Mouse (Mus musculus): Measurements from ENCODE around the gene Nt5m. TPM values are rescaled to one million over a fixed set of nuclear protein-coding genes. Genes with fewer than 3 reads are reported as not detected.

The Nt5m gene
- polyA plus RNA-seq, 2 experiments: 8.9 to 10.6 TPM

GRCm38 (mm10) chr11:59809670-59810474 lies 29.4 kb upstream of the Nt5m start, which contains the start of gene Flcn:
Gene Flcn (minus strand): TSS chr11:59810016.
- peaks cover 12 to 15% of the 10 kb centered on the region in 2 experiments for H3K4me1 ChIP-seq (replicated peaks; ENCODE audit: control insufficient read depth in 2 of 2, insufficient read depth in 2 of 2, low read length in 1 of 2)
- TF ChIP-seq CTCF (IDR thresholded peaks at IDR 0.05; ENCODE audit: low read depth) (peak; percentile 68), EP300 (IDR thresholded peaks at IDR 0.05; ENCODE audit: low read depth) (peak; percentile 62)
- H3K4me3 ChIP-seq (ENCODE audit: insufficient read depth in 1 of 2, low read depth in 2 of 2, low read length in 2 of 2): peak within 1 kb of the TSS; percentile 72 to 73
- H3K4me2 ChIP-seq (ENCODE audit: low read depth): peak within 1 kb of the TSS; percentile 89
- peaks cover 4% of the 10 kb centered on the region for H3K36me3 ChIP-seq (replicated peaks; ENCODE audit: control insufficient read depth, insufficient read depth, low read depth)
- under 1% methylated on average over 52 of the region's 52 CpGs for WGBS (ENCODE audit: insufficient replicate concordance)
- H3K27me3 ChIP-seq (ENCODE audit: control insufficient read depth, insufficient read depth, low read length): no peaks in the 10 kb centered on the region
- peak within 1 kb of the TSS; percentile 87 for H3K27ac ChIP-seq
- ATAC-seq (ENCODE audit: insufficient read depth): peak; percentile 91
- H3K9me3 ChIP-seq (ENCODE audit: control insufficient read depth, low read length): no peaks in the 10 kb centered on the region
- H3K9ac ChIP-seq (replicated peaks): peak within 1 kb of the TSS; percentile 96
- peak; percentile 74 to 79 (median 76) for DNase-seq (ENCODE audit: low read depth in 3 of 3, low spot score in 3 of 3)

- H3K4me1 ChIP-seq (replicated peaks; ENCODE audit: control insufficient read depth in 2 of 2, insufficient read depth in 2 of 2, low read length in 1 of 2): peaks cover 12 to 16% of the 10 kb centered on the region in 2 experiments
- WGBS (ENCODE audit: insufficient replicate concordance): 35% methylated on average over 14 of the region's 14 CpGs
- peaks cover 4% of the 10 kb centered on the region for H3K36me3 ChIP-seq (replicated peaks; ENCODE audit: control insufficient read depth, insufficient read depth, low read depth)
- H3K9ac ChIP-seq (replicated peaks): peak overlapping the region; percentile 96
- H3K4me2 ChIP-seq (ENCODE audit: low read depth): peak overlapping the region; percentile 89
- TF ChIP-seq EP300 (IDR thresholded peaks at IDR 0.05; ENCODE audit: low read depth) (no peak), CTCF (IDR thresholded peaks at IDR 0.05; ENCODE audit: low read depth) (0 out of 2 replicates have a peak, but pooled peaks have one; percentile 4)
- H3K4me3 ChIP-seq (ENCODE audit: insufficient read depth in 1 of 2, low read depth in 2 of 2, low read length in 2 of 2): peak overlapping the region; percentile 72 to 73
- H3K27me3 ChIP-seq (ENCODE audit: control insufficient read depth, insufficient read depth, low read length): no peaks in the 10 kb centered on the region
- no peaks in the 10 kb centered on the region for H3K9me3 ChIP-seq (ENCODE audit: control insufficient read depth, low read length)
- ATAC-seq (ENCODE audit: insufficient read depth): no peak
- peak overlapping the region; percentile 87 for H3K27ac ChIP-seq
- DNase-seq (ENCODE audit: low read depth in 3 of 3, low spot score in 3 of 3): peak in 2 of 3 experiments; percentile 10 to 12
Observed at GRCm38 (mm10) chr11:59810480-59811158, 28.6 kb upstream of the Nt5m start.

GRCm38 (mm10) chr11:59811211-59811610 lies 28.0 kb upstream of the Nt5m start:
- DNase-seq (ENCODE audit: low read depth in 3 of 3, low spot score in 3 of 3): no peak
- 69% methylated on average over 4 of the region's 4 CpGs for WGBS (ENCODE audit: insufficient replicate concordance)
- Histone ChIP-seq H3K27me3 (ENCODE audit: control insufficient read depth, insufficient read depth, low read length) (no peaks in the 10 kb centered on the region), H3K4me2 (ENCODE audit: low read depth) (peak overlapping the region; percentile 89), H3K4me1 (replicated peaks; ENCODE audit: control insufficient read depth in 2 of 2, insufficient read depth in 2 of 2, low read length in 1 of 2) (peaks cover 12 to 16% of the 10 kb centered on the region in 2 experiments), H3K27ac (no peak overlapping the region; the same call in 1 of the 2 replicates), H3K9ac (replicated peaks) (peak overlapping the region; percentile 37; the same call in 1 of the 2 replicates), H3K36me3 (replicated peaks; ENCODE audit: control insufficient read depth, insufficient read depth, low read depth) (peaks cover 4% of the 10 kb centered on the region), H3K9me3 (ENCODE audit: control insufficient read depth, low read length) (no peaks in the 10 kb centered on the region), H3K4me3 (ENCODE audit: insufficient read depth in 1 of 2, low read depth in 2 of 2, low read length in 2 of 2) (peak overlapping the region in 1 of 2 experiments; percentile 73; a peak in 2 of 4 replicates)
- ATAC-seq (ENCODE audit: insufficient read depth): no peak
- TF ChIP-seq CTCF (IDR thresholded peaks at IDR 0.05; ENCODE audit: low read depth) (no peak), EP300 (IDR thresholded peaks at IDR 0.05; ENCODE audit: low read depth) (no peak)

- peaks cover 16% of the 10 kb centered on the region for H3K36me3 ChIP-seq (replicated peaks; ENCODE audit: control insufficient read depth, insufficient read depth, low read depth)
- no peak overlapping the region for H3K4me3 ChIP-seq (ENCODE audit: insufficient read depth in 1 of 2, low read depth in 2 of 2, low read length in 2 of 2)
- no peaks in the 10 kb centered on the region for H3K9me3 ChIP-seq (ENCODE audit: control insufficient read depth, low read length)
- H3K4me2 ChIP-seq (ENCODE audit: low read depth): no peak overlapping the region
- 63% methylated on average over 3 of the region's 3 CpGs for WGBS (ENCODE audit: insufficient replicate concordance)
- TF ChIP-seq CTCF (IDR thresholded peaks at IDR 0.05; ENCODE audit: low read depth) (no peak), EP300 (IDR thresholded peaks at IDR 0.05; ENCODE audit: low read depth) (no peak)
- H3K9ac ChIP-seq (replicated peaks): no peak overlapping the region
- no peaks in the 10 kb centered on the region for H3K27me3 ChIP-seq (ENCODE audit: control insufficient read depth, insufficient read depth, low read length)
- ATAC-seq (ENCODE audit: insufficient read depth): no peak
- peaks cover 12 to 16% of the 10 kb centered on the region in 2 experiments for H3K4me1 ChIP-seq (replicated peaks; ENCODE audit: control insufficient read depth in 2 of 2, insufficient read depth in 2 of 2, low read length in 1 of 2)
- DNase-seq (ENCODE audit: low read depth in 3 of 3, low spot score in 3 of 3): no peak
- no peak overlapping the region for H3K27ac ChIP-seq
Observed at GRCm38 (mm10) chr11:59813276-59813675, 26.0 kb upstream of the Nt5m start.

- Histone ChIP-seq H3K36me3 (replicated peaks; ENCODE audit: control insufficient read depth, insufficient read depth, low read depth) (peaks cover 26% of the 10 kb centered on the region), H3K4me3 (ENCODE audit: insufficient read depth in 1 of 2, low read depth in 2 of 2, low read length in 2 of 2) (no peak overlapping the region), H3K9me3 (ENCODE audit: control insufficient read depth, low read length) (no peaks in the 10 kb centered on the region), H3K4me2 (ENCODE audit: low read depth) (no peak overlapping the region), H3K9ac (replicated peaks) (no peak overlapping the region), H3K27me3 (ENCODE audit: control insufficient read depth, insufficient read depth, low read length) (no peaks in the 10 kb centered on the region), H3K4me1 (replicated peaks; ENCODE audit: control insufficient read depth in 2 of 2, insufficient read depth in 2 of 2, low read length in 1 of 2) (peaks cover 5 to 9% of the 10 kb centered on the region in 2 experiments; a peak in 3 of 4 replicates), H3K27ac (no peak overlapping the region)
- WGBS (ENCODE audit: insufficient replicate concordance): 81% methylated on average over 1 of the region's 1 CpGs
- TF ChIP-seq EP300 (IDR thresholded peaks at IDR 0.05; ENCODE audit: low read depth) (no peak), CTCF (IDR thresholded peaks at IDR 0.05; ENCODE audit: low read depth) (no peak)
- DNase-seq (ENCODE audit: low read depth in 3 of 3, low spot score in 3 of 3) (no peak), ATAC-seq (ENCODE audit: insufficient read depth) (no peak)
Observed at GRCm38 (mm10) chr11:59814311-59814710, 24.9 kb upstream of the Nt5m start.

Data from liver, embryonic 14.5 days (tissue).